Mouse (Mus musculus) urinary bladder, postnatal 36 days (tissue): ENCODE results near the gene Slc12a3.

Experiments
- DNase-seq, 2 experiments: peaks; one replicate each; pipeline ENCODE4 v3.0.0; 2022; ENCODE audit warnings: low spot score in 2 of 2, mixed read lengths in 1 of 2

Gene Slc12a3

GRCm38 (mm10) chr8:94328932-94329728 is at the start of gene Slc12a3:
Gene Slc12a3 (plus strand): TSS chr8:94329201.
- no peak for DNase-seq

GRCm38 (mm10) chr8:94280001-94280613 is 48.9 kb upstream of the Slc12a3 start:
- no peak for DNase-seq

- no peak for DNase-seq
These were observed 46.5 kb upstream of the Slc12a3 start for GRCm38 (mm10) chr8:94282453-94282985.

- DNase-seq, result no peak
These were observed 44.8 kb upstream of the Slc12a3 start for GRCm38 (mm10) chr8:94284204-94284603.

- DNase-seq, result no peak
These were observed 38.4 kb upstream of the Slc12a3 start for GRCm38 (mm10) chr8:94290606-94291005.

- no peak for DNase-seq
These were observed 36.9 kb upstream of the Slc12a3 start for GRCm38 (mm10) chr8:94292072-94292471.

- DNase-seq, result no peak
These were observed 36.4 kb upstream of the Slc12a3 start for GRCm38 (mm10) chr8:94292626-94293025.

- no peak for DNase-seq
These were observed 33.3 kb upstream of the Slc12a3 start for GRCm38 (mm10) chr8:94295687-94296086.

GRCm38 (mm10) chr8:94296312-94296991 is 32.5 kb upstream of the Slc12a3 start:
- DNase-seq, result no peak

GRCm38 (mm10) chr8:94297101-94297500 is 31.9 kb upstream of the Slc12a3 start:
- no peak for DNase-seq

- no peak for DNase-seq
These were observed 28.2 kb upstream of the Slc12a3 start for GRCm38 (mm10) chr8:94300809-94301208.

GRCm38 (mm10) chr8:94304412-94304811 is 24.6 kb upstream of the Slc12a3 start:
- DNase-seq, result no peak

- DNase-seq, result peak; percentile 34 to 36
These were observed 21.9 kb upstream of the Slc12a3 start for GRCm38 (mm10) chr8:94306989-94307513.

- DNase-seq, result no peak
These were observed 21.3 kb upstream of the Slc12a3 start for GRCm38 (mm10) chr8:94307652-94308051.

- DNase-seq, result no peak
These were observed 14.9 kb upstream of the Slc12a3 start for GRCm38 (mm10) chr8:94314069-94314468.

GRCm38 (mm10) chr8:94317249-94317648 is 11.8 kb upstream of the Slc12a3 start:
- DNase-seq, result no peak

- no peak for DNase-seq
These were observed 11.3 kb upstream of the Slc12a3 start for GRCm38 (mm10) chr8:94317691-94318090.

- DNase-seq, result no peak
These were observed 9.0 kb upstream of the Slc12a3 start for GRCm38 (mm10) chr8:94320036-94320435.

- DNase-seq, result no peak
These were observed 6.9 kb upstream of the Slc12a3 start for GRCm38 (mm10) chr8:94322083-94322482.

GRCm38 (mm10) chr8:94323041-94323440 is 6.0 kb upstream of the Slc12a3 start:
- DNase-seq, result no peak

- no peak for DNase-seq
These were observed 4.9 kb upstream of the Slc12a3 start for GRCm38 (mm10) chr8:94324071-94324470.

- DNase-seq, result no peak
These were observed 3.0 kb upstream of the Slc12a3 start for GRCm38 (mm10) chr8:94326016-94326415.
